Mouse (Mus musculus) MEL (cell line): Measurements from ENCODE around the gene Trim8. TPM values are rescaled to one million over a fixed set of nuclear protein-coding genes. Genes with fewer than 3 reads are reported as not detected.

Experiments used
- DNase-seq: peaks from one replicate; pipeline ENCODE4 v3.0.0; 2011; ENCODE audit warnings: low read depth, low spot score
- H3K27ac ChIP-seq: 2 replicates; pipeline ENCODE4 v1.5.1; 2012; ENCODE audit warnings: low read depth, mild to moderate bottlenecking, control low read depth, low read length, moderate library complexity; ENCODE audit not compliant: control insufficient read depth
- H3K27me3 ChIP-seq, 2 experiments: fragments of 150-350 bp in 1 of 2; sonication (generic) in 1 of 2; 2 replicates each; pipeline ENCODE4 v1.6.1; 2012; ENCODE audit warnings: low read length in 2 of 2, mild to moderate bottlenecking in 2 of 2, improper control_type of control experiment in 1 of 2, moderate library complexity in 1 of 2; ENCODE audit not compliant: insufficient read depth in 2 of 2, control insufficient read depth in 1 of 2
- H3K36me3 ChIP-seq, 2 experiments: 2 replicates each; pipeline ENCODE4 v1.6.1; 2012 to 2014; ENCODE audit warnings: low read length in 2 of 2, improper control_type of control experiment in 1 of 2, inconsistent platforms in 1 of 2, mild to moderate bottlenecking in 1 of 2; ENCODE audit not compliant: insufficient read depth in 2 of 2, control insufficient read depth in 1 of 2
- H3K4me1 ChIP-seq, 2 experiments: fragments of 150-350 bp in 1 of 2; sonication (generic) in 1 of 2; 2 replicates each; pipeline ENCODE4 v1.6.1; 2012; ENCODE audit warnings: low read length in 2 of 2, improper control_type of control experiment in 1 of 2, mild to moderate bottlenecking in 1 of 2; ENCODE audit not compliant: insufficient read depth in 2 of 2, control insufficient read depth in 1 of 2
- H3K4me3 ChIP-seq, 2 experiments: fragments of 150-350 bp in 1 of 2; sonication (generic) in 1 of 2; 2 replicates each; pipeline ENCODE4 v1.5.1; 2012; ENCODE audit warnings: low read depth in 2 of 2, low read length in 2 of 2, mild to moderate bottlenecking in 2 of 2, moderate library complexity in 2 of 2, control low read depth in 1 of 2, improper control_type of control experiment in 1 of 2; ENCODE audit not compliant: control insufficient read depth in 1 of 2, insufficient read depth in 1 of 2
- H3K79me2 ChIP-seq: 2 replicates; pipeline ENCODE4 v1.6.1; 2012; ENCODE audit warnings: mild to moderate bottlenecking, low read length, moderate library complexity; ENCODE audit not compliant: control insufficient read depth, poor library complexity, insufficient read depth
- H3K9ac ChIP-seq: 2 replicates; pipeline ENCODE4 v1.6.1; 2012; ENCODE audit warnings: low read depth, mild to moderate bottlenecking, control low read depth, low read length, moderate library complexity; ENCODE audit not compliant: control insufficient read depth, poor library complexity, severe bottlenecking
- H3K9me3 ChIP-seq: fragments of 150-350 bp; sonication (generic); replicated peaks from 2 replicates; pipeline ENCODE4 v1.6.1; 2012; ENCODE audit warnings: mild to moderate bottlenecking, low read length, improper control_type of control experiment, moderate library complexity; ENCODE audit not compliant: insufficient read depth
- BHLHE40 ChIP-seq: IDR thresholded peaks from 2 replicates; pipeline ENCODE4 v1.6.1; 2012; ENCODE audit warnings: low read depth, mild to moderate bottlenecking, inconsistent platforms, low read length, improper control_type of control experiment, borderline replicate concordance
- CHD1 ChIP-seq: IDR thresholded peaks from 2 replicates; pipeline ENCODE4 v1.6.1; 2012; ENCODE audit warnings: low read depth, mild to moderate bottlenecking, inconsistent platforms, low read length, improper control_type of control experiment
- CHD2 ChIP-seq: IDR thresholded peaks from 2 replicates; pipeline ENCODE4 v1.6.1; 2011; ENCODE audit warnings: low read length, improper control_type of control experiment
- CTCF ChIP-seq, 3 experiments: IDR thresholded peaks in 2 of 3; conservative IDR thresholded peaks in 1 of 3; 2 replicates each; pipeline ENCODE4 v1.5.1; 2011 to 2012; ENCODE audit warnings: low read length in 3 of 3, low read depth in 2 of 3, mild to moderate bottlenecking in 2 of 3, improper control_type of control experiment in 1 of 3, inconsistent platforms in 1 of 3, mixed read lengths in 1 of 3, moderate library complexity in 1 of 3; ENCODE audit not compliant: control insufficient read depth in 1 of 3, insufficient read depth in 1 of 3, poor library complexity in 1 of 3, severe bottlenecking in 1 of 3
- ELF1 ChIP-seq: IDR thresholded peaks from 2 replicates; pipeline ENCODE4 v1.6.1; 2014; ENCODE audit warnings: low read depth, mild to moderate bottlenecking, inconsistent platforms, low read length, improper control_type of control experiment, moderate library complexity
- EP300 ChIP-seq, 2 experiments: IDR thresholded peaks; 2 replicates each; pipeline ENCODE4 v1.6.1; 2011; ENCODE audit warnings: improper control_type of control experiment in 2 of 2, low read length in 2 of 2, low read depth in 1 of 2, mild to moderate bottlenecking in 1 of 2
- GATA1 ChIP-seq: IDR thresholded peaks from 2 replicates; pipeline ENCODE4 v1.6.1; 2011; ENCODE audit warnings: low read depth, low read length, improper control_type of control experiment
- HCFC1 ChIP-seq: IDR thresholded peaks from 2 replicates; pipeline ENCODE4 v1.6.1; 2012; ENCODE audit warnings: low read depth, mild to moderate bottlenecking, inconsistent platforms, low read length, improper control_type of control experiment, moderate library complexity
- JUND ChIP-seq: IDR thresholded peaks from 2 replicates; pipeline ENCODE4 v1.6.1; 2011; ENCODE audit warnings: low read depth, mild to moderate bottlenecking, improper control_type of control experiment, low read length
- KAT2A ChIP-seq: conservative IDR thresholded peaks from 2 replicates; pipeline ENCODE4 v1.6.1; 2012; ENCODE audit warnings: low read depth, low read length, improper control_type of control experiment, inconsistent platforms
- MAFK ChIP-seq: IDR thresholded peaks from 2 replicates; pipeline ENCODE4 v1.6.1; 2011; ENCODE audit warnings: low read depth, mild to moderate bottlenecking, low read length, improper control_type of control experiment, borderline replicate concordance
- MAX ChIP-seq: IDR thresholded peaks from 2 replicates; pipeline ENCODE4 v1.6.1; 2011; ENCODE audit warnings: low read length, improper control_type of control experiment
- MAZ ChIP-seq: IDR thresholded peaks from 2 replicates; pipeline ENCODE4 v1.6.1; 2012; ENCODE audit warnings: low read depth, mild to moderate bottlenecking, inconsistent platforms, low read length, improper control_type of control experiment
- MXI1 ChIP-seq: IDR thresholded peaks from 2 replicates; pipeline ENCODE4 v1.6.1; 2011; ENCODE audit warnings: mild to moderate bottlenecking, low read depth, low read length, improper control_type of control experiment
- MYB ChIP-seq: IDR thresholded peaks from 2 replicates; pipeline ENCODE4 v1.6.1; 2011; ENCODE audit warnings: mild to moderate bottlenecking, low read depth, low read length, improper control_type of control experiment
- MYC ChIP-seq: IDR thresholded peaks from 2 replicates; pipeline ENCODE4 v1.6.1; 2011; ENCODE audit warnings: low read depth, mild to moderate bottlenecking, low read length, improper control_type of control experiment, moderate library complexity
- NRF1 ChIP-seq: IDR thresholded peaks from 2 replicates; pipeline ENCODE4 v1.6.1; 2014; ENCODE audit warnings: low read depth, mild to moderate bottlenecking, inconsistent platforms, low read length, improper control_type of control experiment, moderate library complexity; ENCODE audit not compliant: poor library complexity, insufficient read depth, severe bottlenecking
- POLR2A ChIP-seq, 2 experiments: IDR thresholded peaks; 2 replicates each; pipeline ENCODE4 v1.6.1; 2011 to 2012; ENCODE audit warnings: low read length in 2 of 2, mild to moderate bottlenecking in 2 of 2, control low read depth in 1 of 2, improper control_type of control experiment in 1 of 2, low read depth in 1 of 2, moderate library complexity in 1 of 2; ENCODE audit not compliant: control insufficient read depth in 1 of 2, insufficient read depth in 1 of 2, poor library complexity in 1 of 2
- POLR2AphosphoS2 ChIP-seq: IDR thresholded peaks from 2 replicates; pipeline ENCODE4 v1.6.1; 2011; ENCODE audit warnings: low read length, improper control_type of control experiment
- POLR2AphosphoS5 ChIP-seq: IDR thresholded peaks from 2 replicates; pipeline ENCODE4 v1.6.1; 2012; ENCODE audit warnings: low read depth, borderline replicate concordance, mild to moderate bottlenecking, inconsistent platforms, low read length, moderate library complexity, mixed read lengths
- RAD21 ChIP-seq: IDR thresholded peaks from 2 replicates; pipeline ENCODE4 v1.6.1; 2011; ENCODE audit warnings: mild to moderate bottlenecking, low read depth, low read length, improper control_type of control experiment
- RCOR1 ChIP-seq: IDR thresholded peaks from 2 replicates; pipeline ENCODE4 v1.6.1; 2012; ENCODE audit warnings: low read depth, mild to moderate bottlenecking, inconsistent platforms, low read length, improper control_type of control experiment
- SIN3A ChIP-seq: IDR thresholded peaks from 2 replicates; pipeline ENCODE4 v1.6.1; 2012; ENCODE audit warnings: low read length, improper control_type of control experiment, inconsistent platforms
- SMC3 ChIP-seq: IDR thresholded peaks from 2 replicates; pipeline ENCODE4 v1.6.1; 2011; ENCODE audit warnings: low read depth, low read length, improper control_type of control experiment
- TAL1 ChIP-seq: IDR thresholded peaks from 2 replicates; pipeline ENCODE4 v1.6.1; 2012; ENCODE audit warnings: mild to moderate bottlenecking, inconsistent platforms, low read length, moderate library complexity, mixed read lengths
- TBP ChIP-seq: IDR thresholded peaks from 2 replicates; pipeline ENCODE4 v1.8.0; 2011; ENCODE audit warnings: low read depth, low read length, improper control_type of control experiment
- UBTF ChIP-seq: IDR thresholded peaks from 2 replicates; pipeline ENCODE4 v1.6.1; 2012; ENCODE audit warnings: low read depth, mild to moderate bottlenecking, inconsistent platforms, low read length, improper control_type of control experiment, moderate library complexity, borderline replicate concordance; ENCODE audit not compliant: insufficient read depth
- USF1 ChIP-seq: IDR thresholded peaks from 2 replicates; pipeline ENCODE4 v1.6.1; 2014; ENCODE audit warnings: low read depth, mild to moderate bottlenecking, inconsistent platforms, low read length, improper control_type of control experiment, moderate library complexity
- ZC3H11A ChIP-seq: IDR thresholded peaks from 2 replicates; pipeline ENCODE4 v1.6.1; 2012; ENCODE audit warnings: low read depth, mild to moderate bottlenecking, inconsistent platforms, low read length, improper control_type of control experiment
- ZKSCAN1 ChIP-seq: IDR thresholded peaks from 2 replicates; pipeline ENCODE4 v1.6.1; 2012; ENCODE audit warnings: low read depth, mild to moderate bottlenecking, inconsistent platforms, low read length, improper control_type of control experiment, moderate library complexity
- ZMIZ1 ChIP-seq: IDR thresholded peaks from 2 replicates; pipeline ENCODE4 v1.6.1; 2012; ENCODE audit warnings: low read depth, mild to moderate bottlenecking, inconsistent platforms, low read length, improper control_type of control experiment, moderate library complexity
- polyA plus RNA-seq, 2 experiments: library from polyadenylated mRNA; stranded (reverse) in 1 of 2; unstranded in 1 of 2; fragments of >175 nt in 1 of 2; fragments of >200 nt in 1 of 2; gene quantifications; 2 replicates each; pipeline versions ENCODE4 v1.2.1 to v1.2.4; 2012; ENCODE audit warnings: low replicate concordance in 2 of 2, low read depth in 1 of 2; ENCODE audit not compliant: insufficient read length in 2 of 2, insufficient read depth in 1 of 2, missing spikeins in 1 of 2
- total RNA-seq: library from RNA; depleted of rRNA; stranded (reverse); fragments of 300-350 nt; gene quantifications from 2 replicates; pipeline ENCODE4 v1.2.3, GENCODE M21; 2012

Trim8 gene
- total and polyA plus RNA-seq, 3 experiments: 19.1 to 57.2 TPM; not detected in 1

DNA sequence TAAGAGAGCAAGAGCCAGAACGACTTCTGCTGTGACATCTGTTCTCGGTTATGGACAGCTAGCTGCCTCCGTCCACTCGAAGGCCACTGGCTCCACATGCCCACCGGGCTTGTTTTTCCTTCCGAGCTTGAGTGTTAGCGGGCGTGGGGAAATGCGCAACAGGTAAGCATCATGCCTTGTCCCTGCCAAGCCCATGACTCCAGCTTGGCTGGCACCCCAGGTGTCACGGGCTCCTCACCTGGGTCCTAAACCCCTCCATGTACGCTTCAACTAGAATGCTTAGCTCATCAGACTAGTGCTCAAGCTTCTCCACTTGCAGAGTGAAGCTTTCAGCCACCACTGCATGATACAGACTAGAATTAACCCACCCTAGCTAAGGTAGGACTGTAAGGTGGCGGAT is 57.1 kb downstream of the Trim8 start:
- Histone ChIP-seq H3K27me3 (no peaks in the 10 kb centered on the region), H3K36me3 (peaks cover 0 to 7% of the 10 kb centered on the region in 2 experiments; a peak in 2 of 4 replicates), H3K79me2 (no peaks in the 10 kb centered on the region), H3K27ac (no peak overlapping the region), H3K9ac (no peak overlapping the region), H3K4me3 (no peak overlapping the region), H3K9me3 (no peaks in the 10 kb centered on the region), H3K4me1 (peaks cover 11 to 12% of the 10 kb centered on the region in 2 experiments)
- TF ChIP-seq CHD2: no peak
- TF ChIP-seq MAFK: no peak
- no peak for TF ChIP-seq POLR2AphosphoS2
- no peak for TF ChIP-seq CTCF (IDR thresholded peaks at IDR 0.05 in 2 of 3, conservative IDR thresholded peaks at IDR 0.05 in 1 of 3; ENCODE audit: control insufficient read depth in 1 of 3, insufficient read depth in 1 of 3, low read depth in 2 of 3, low read length in 3 of 3, poor library complexity in 1 of 3, severe bottlenecking in 1 of 3)
- no peak for TF ChIP-seq EP300 (IDR thresholded peaks at IDR 0.05; ENCODE audit: low read depth in 1 of 2, low read length in 2 of 2)
- no peak for TF ChIP-seq SIN3A
- no peak for TF ChIP-seq NRF1
- TF ChIP-seq TAL1: no peak
- TF ChIP-seq MYB: no peak
- no peak for TF ChIP-seq MYC
- TF ChIP-seq USF1: no peak
- no peak for TF ChIP-seq TBP
- TF ChIP-seq MAZ: no peak
- TF ChIP-seq MXI1: no peak
- TF ChIP-seq RAD21: no peak
- no peak for TF ChIP-seq MAX
- no peak for DNase-seq

DNA sequence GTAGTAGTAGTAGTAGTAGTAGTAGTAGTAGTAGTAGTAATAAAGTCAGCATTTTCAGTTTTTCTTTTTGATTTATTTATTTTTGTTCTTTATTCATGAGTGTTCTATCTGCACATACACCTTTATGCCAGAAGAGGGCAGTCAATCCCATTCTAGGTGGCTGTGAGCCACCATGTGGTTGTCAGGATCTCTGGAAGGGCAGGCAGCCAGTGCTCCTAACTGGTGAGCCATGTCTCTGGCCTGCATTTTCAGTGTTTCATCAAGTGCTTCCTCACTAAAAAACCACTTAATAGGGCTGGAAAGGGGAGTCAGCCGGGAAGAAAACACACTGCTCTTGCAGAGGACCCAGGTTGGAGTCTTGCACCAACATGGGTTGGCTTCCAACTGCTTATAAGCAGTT is 60.6 kb downstream of the Trim8 start:
- Histone ChIP-seq H3K27ac (no peak overlapping the region), H3K4me3 (no peak overlapping the region)
- DNase-seq: peak; percentile 87
- TF ChIP-seq POLR2A (IDR thresholded peaks at IDR 0.05; ENCODE audit: control insufficient read depth in 1 of 2, insufficient read depth in 1 of 2, low read depth in 1 of 2, low read length in 2 of 2, poor library complexity in 1 of 2) (no peak), TAL1 (no peak), ZC3H11A (peak; percentile 52), ZMIZ1 (no peak), MAZ (no peak), POLR2AphosphoS5 (no peak), JUND (no peak), GATA1 (no peak), SIN3A (peak; percentile 59), POLR2AphosphoS2 (no peak), SMC3 (peak; percentile 77), ELF1 (no peak), HCFC1 (0 out of 2 replicates have a peak, but pooled peaks have one; percentile 9), CTCF (IDR thresholded peaks at IDR 0.05 in 2 of 3, conservative IDR thresholded peaks at IDR 0.05 in 1 of 3; ENCODE audit: control insufficient read depth in 1 of 3, insufficient read depth in 1 of 3, low read depth in 2 of 3, low read length in 3 of 3, poor library complexity in 1 of 3, severe bottlenecking in 1 of 3) (peak; percentile 76 to 91 (median 79)), MXI1 (peak; percentile 74; the same call in 1 of the 2 replicates), CHD1 (no peak), NRF1 (no peak), ZKSCAN1 (no peak), RAD21 (peak; percentile 54), CHD2 (no peak), MYC (peak; percentile 98), EP300 (IDR thresholded peaks at IDR 0.05; ENCODE audit: low read depth in 1 of 2, low read length in 2 of 2) (no peak), UBTF (no peak), RCOR1 (no peak), BHLHE40 (no peak), KAT2A (no peak)

More for the DNA sequence above, 60.6 kb downstream of the Trim8 start:
- Histone ChIP-seq H3K9me3 (no peaks in the 10 kb centered on the region), H3K9ac (no peak overlapping the region), H3K79me2 (no peaks in the 10 kb centered on the region; the same call in 1 of the 2 replicates), H3K27me3 (no peaks in the 10 kb centered on the region), H3K4me1 (peaks cover 0 to 3% of the 10 kb centered on the region in 2 experiments; a peak in 1 of 4 replicates), H3K36me3 (no peaks in the 10 kb centered on the region)
